Mouse (Mus musculus) adrenal gland, postnatal 25 days (tissue): ENCODE measurements around the gene Pde11a. TPM values are rescaled to one million over a fixed set of nuclear protein-coding genes. Genes with fewer than 3 reads are reported as not detected.

Experiments
- DNase-seq: peaks from one replicate; pipeline ENCODE4 v3.0.0; 2021; ENCODE audit warnings: mixed read lengths
- microRNA-seq, 2 experiments: library from miRNA; unstranded; fragments of <30 nt; microRNA quantifications; one replicate each; pipeline ENCODE4 v1.2.0; 2021
- total RNA-seq: library from RNA; stranded (reverse); gene quantifications from 2 replicates; pipeline ENCODE4 v1.2.3, GENCODE M21; 2021

Pde11a gene
- total RNA-seq, 1 experiment from 2014 or later = 0.30 TPM

DNA sequence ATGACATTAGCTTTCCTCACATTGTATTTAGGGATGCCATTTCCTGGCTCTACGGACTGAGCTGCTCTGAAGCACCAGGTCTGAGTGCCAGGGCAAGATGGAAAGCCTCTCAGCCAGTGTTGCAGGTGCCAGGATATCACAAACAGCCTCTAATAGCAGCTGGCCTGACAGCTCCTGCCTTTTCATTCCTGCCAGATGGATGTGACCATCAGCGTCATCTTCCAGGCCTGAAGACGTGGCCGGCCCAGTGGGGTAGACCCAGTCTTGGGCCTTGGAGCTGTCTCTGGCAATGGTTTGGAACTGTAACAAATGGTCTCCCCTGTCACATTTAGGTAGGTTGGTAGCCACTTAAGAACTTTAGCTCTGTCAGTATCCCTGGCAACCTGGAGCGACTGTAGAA lies 385.3 kb downstream of the Pde11a start:
- DNase-seq = no peak

DNA sequence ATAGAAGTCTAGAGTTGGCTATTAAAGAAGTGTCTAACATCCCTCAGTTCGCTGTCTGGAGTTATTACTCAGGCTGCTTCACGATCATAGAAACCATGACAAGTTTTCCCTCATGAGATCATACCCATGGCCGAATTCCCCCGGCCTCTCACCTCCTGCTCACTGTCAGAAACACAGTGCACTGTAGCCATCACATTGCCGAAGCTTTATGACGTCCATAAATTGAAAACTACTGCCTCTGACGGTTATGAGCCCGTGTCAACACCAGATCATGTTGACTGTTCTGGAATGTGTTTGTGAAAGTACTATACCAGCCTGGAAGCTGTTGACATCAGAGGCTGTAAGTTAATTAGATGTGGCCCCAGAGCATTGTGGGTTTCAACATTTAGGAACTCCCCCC lies 387.9 kb downstream of the Pde11a start:
- no peak for DNase-seq

Small RNA genes lying within 50 kb of the gene (microRNA-seq; reads per million reads assigned to microRNA genes)
- 0 reads per million in 2 experiments for gene Gm44337

Other genes starting within 250 kb of the Pde11a start
- gene Cyct, start 21.7 kb upstream of the Pde11a start, total RNA-seq = not detected in 2 replicates
- 49.2 and 61.7 TPM in 2 replicates for gene Rbm45, start 31.2 kb upstream of the Pde11a start, total RNA-seq
- gene Osbpl6, start 67.7 kb upstream of the Pde11a start, total RNA-seq = 23.9 and 31.9 TPM in 2 replicates